Mouse (Mus musculus) bone marrow, adult 2 months (tissue): ENCODE data around the gene Katnb1.

Experiments used
- CTCF ChIP-seq: fragments of 200-500 bp; IDR thresholded peaks from 2 replicates; pipeline ENCODE4 v1.5.1; 2011; ENCODE audit warnings: low read length, control low read depth; ENCODE audit not compliant: control insufficient read depth, insufficient read depth
- POLR2A ChIP-seq: fragments of 200-500 bp; IDR thresholded peaks from 2 replicates; pipeline ENCODE4 v1.6.1; 2011; ENCODE audit warnings: low read depth, mild to moderate bottlenecking, control low read depth, low read length, borderline replicate concordance; ENCODE audit not compliant: control insufficient read depth

- no peak for TF ChIP-seq CTCF
- TF ChIP-seq POLR2A, result no peak
Measured at GRCm38 (mm10) chr8:95046982-95047381, 34.0 kb upstream of the Katnb1 start.
